Mouse (Mus musculus): ENCODE data around the gene Baiap2.
A peak's percentile ranks its signal among the peaks of the same experiment; 100 is the strongest.

The Baiap2 gene

DNA sequence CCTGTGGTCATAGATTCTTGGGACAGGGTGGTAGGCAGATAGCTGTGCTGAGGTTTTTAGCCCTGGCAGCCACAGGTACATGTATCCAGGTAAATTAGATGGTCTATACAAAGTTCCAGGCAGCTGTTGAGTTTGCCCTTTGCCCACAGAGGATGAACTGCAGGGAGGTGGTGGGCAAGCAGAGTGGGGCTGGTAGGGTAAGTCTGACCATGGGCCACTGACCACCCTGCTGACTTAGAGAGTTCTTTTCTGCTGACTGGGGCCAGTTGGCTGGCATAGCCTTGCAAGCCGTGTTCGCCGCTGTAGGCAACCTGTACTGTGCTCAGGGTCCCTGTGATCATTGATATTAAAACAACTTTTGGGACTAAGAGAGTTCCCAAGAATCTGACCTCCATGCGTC is 36.1 kb downstream of the Baiap2 start:
- no peak for DNase-seq (ENCODE audit: low read depth, low spot score)

DNA sequence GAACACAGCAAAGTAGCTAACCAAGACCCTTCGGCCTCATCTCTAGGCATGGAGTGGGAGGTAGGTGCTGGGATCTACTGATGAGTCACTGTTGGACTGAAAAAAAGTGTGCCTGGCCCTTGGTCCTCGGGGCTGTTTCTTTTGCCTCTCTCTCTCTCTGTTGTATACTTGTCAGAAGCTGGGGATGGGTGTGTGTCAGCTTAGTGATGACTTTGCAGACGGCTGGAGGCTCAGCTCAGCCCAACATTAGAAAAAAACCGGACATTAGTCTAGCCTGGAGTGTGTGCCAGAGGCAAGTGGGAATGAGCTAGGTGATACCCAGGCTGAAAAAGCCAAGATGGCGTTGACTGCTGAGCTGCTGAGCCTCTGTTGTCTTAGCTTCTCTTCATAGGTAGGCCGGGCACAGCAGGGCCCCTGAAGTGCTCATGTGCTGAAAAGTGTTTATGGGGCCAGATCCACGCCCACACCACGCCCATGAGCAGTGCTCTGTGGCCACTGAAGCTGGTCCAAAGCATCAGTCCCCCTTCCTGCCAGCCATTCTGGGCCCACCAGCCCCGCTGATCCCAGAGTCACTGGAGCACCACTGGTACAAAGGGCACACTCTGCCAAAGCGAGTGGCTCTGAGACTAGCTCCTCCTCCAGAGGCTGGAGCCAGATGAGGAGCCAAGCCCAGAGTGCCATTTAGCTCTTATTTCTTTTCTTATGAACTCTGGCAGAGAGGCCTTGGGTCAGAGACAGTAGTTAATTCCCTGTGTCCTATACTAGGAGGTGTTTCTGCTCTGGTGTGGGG is 37.2 kb downstream of the Baiap2 start:
- peak; percentile 38 for DNase-seq (ENCODE audit: low read depth, low spot score)

DNA sequence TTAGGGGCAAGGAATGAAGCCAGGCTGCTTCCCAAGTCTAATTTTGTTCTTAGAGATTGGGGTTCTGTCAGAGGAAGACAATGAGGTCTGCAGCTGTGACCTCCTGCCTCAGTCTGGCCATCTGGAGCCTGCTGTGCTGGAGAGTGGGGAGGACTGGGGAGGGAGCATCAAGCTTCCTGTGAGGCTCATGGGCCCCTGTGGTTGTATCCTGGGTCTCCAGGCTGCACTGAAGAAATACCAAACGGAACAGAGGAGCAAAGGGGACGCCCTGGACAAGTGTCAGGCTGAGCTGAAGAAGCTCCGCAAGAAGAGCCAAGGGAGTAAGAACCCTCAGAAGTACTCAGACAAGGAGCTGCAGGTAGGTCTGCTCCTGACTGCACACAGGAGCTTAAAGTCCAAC is 39.2 kb downstream of the Baiap2 start:
- DNase-seq (ENCODE audit: low read depth, low spot score), result no peak

DNA sequence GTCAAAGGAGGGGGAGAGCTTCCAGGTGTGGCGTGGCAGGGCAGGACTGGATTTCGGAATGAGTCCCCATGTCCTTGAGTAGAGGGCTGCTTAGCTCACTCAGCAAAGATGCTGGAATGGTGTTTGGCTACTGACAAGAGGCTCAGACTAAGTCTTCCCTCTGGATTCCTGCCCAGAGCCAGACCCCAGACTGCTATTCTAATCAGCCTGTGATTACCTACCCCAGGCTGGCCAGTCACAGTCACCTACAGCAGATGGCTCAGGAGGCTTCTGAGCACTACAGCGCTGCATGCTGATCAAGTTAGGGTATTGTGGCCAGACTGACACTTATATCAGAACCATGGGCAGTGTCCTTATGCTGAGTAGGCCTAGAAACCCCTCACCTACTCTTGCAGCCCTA is 39.7 kb downstream of the Baiap2 start:
- no peak for DNase-seq (ENCODE audit: low read depth, low spot score)

DNA sequence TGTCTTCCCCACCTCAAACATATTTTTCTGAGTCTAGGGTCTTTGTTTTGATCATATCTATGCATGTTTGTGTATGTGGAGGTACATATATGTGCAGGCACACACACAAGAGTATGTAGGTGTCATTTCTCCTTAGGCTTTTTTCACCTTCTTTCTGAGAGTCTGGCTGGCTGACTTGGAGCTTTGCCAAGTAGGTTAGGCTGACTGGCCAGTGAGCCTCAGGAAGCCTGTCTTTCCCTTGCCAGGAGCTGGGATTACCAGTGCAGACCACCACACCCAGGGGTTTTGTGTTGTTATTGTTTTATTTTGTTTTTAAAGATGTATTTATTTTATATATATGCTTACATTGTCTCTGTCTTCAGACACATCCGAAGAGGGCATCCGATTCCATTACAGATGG is 40.6 kb downstream of the Baiap2 start:
- DNase-seq (ENCODE audit: low read depth, low spot score), result no peak

DNA sequence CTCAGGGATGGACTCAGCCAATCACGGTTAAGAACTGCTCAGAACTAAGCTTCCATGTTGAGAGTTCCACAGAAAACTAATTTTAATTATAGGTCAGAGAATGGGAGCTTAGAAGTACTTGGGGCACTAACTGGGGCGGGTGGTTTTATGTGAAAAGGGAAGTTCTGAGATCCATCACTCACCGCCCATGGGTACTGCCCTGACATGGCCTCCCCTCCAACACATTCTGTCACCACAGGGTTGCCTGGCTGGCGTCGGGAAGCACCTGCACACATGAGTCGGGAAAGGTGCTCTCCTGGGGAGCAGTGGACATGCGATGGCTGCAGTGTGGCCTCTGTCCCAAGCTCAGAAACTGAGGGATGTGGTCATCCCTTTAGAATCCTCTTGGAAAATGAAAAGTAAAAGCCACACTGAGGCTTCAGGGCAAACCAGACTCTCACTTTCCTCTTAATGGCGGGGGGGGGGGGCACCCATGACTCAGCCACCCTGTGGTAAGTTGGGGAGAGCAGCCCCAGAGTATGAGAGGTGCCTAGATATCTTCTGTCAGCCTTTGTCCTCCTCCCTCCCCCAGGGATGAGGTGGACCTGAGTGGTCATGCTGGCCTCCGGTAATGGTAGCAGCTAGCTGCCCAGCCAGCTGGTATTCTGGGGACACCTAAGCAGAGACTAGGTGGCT is 44.3 kb downstream of the Baiap2 start:
- DNase-seq (ENCODE audit: low read depth, low spot score), result no peak

DNA sequence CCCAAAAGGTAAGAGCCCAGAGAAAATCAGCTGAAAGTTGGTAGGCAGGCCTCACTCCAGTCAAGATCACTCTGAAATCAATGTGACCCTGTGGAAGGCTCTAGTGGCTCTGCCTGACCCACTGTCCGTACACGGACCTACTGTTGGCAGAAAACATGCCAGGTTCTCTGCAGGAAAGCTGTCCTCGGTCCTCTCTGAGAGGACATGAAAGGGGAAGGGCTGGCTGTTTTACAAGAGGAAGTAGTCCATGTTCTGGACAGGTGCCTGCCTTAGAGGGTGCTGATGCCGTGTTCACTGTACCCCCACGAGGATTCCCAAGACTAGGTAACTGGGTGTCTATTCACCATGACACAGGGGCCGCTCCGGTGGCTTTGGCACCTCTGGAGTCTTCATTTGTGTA is 45.3 kb downstream of the Baiap2 start:
- DNase-seq (ENCODE audit: low read depth, low spot score), result no peak

DNA sequence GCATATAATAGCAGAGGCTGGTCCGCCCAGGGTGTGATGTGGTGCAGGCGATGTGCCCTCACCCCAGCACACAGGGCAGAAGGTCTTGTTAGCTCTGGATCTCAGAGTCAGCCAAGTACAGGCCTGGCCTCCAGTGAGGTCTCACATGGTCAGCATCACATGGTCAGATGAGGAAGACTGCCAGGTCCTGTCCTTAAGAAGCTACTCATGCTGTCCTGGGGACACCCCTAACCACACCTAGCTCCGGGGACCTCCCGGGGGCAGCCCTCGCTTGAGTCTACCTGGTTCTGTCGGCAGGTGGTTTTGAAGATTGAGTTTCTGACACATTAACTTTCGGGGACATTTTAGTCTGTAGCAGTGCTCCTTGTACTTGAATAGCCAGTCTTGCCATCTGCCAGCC is 45.8 kb downstream of the Baiap2 start:
- no peak for DNase-seq (ENCODE audit: low read depth, low spot score)

DNA sequence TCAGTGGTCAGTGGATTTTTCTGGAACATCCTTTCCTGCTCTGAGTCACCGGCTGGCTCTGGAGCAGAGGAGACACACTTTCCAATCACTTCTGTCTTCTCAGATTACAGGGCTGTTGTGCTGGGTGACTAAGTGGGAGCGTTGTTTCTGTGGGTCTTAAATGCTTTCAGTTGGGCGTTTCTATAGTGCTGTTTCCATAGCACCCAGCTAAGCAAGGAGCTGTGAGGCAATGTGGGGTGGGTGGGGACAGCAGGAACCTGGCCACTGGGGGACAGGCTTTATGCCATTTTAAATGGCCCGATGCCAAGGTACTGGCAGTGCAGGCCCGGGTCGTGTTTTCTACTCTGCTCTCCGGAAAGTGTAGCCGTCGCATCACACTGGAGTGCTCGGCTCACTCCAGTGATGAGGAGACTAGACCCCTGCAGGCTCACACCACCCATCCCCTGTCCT is 46.6 kb downstream of the Baiap2 start:
- DNase-seq (ENCODE audit: low read depth, low spot score), result peak; percentile 29

DNA sequence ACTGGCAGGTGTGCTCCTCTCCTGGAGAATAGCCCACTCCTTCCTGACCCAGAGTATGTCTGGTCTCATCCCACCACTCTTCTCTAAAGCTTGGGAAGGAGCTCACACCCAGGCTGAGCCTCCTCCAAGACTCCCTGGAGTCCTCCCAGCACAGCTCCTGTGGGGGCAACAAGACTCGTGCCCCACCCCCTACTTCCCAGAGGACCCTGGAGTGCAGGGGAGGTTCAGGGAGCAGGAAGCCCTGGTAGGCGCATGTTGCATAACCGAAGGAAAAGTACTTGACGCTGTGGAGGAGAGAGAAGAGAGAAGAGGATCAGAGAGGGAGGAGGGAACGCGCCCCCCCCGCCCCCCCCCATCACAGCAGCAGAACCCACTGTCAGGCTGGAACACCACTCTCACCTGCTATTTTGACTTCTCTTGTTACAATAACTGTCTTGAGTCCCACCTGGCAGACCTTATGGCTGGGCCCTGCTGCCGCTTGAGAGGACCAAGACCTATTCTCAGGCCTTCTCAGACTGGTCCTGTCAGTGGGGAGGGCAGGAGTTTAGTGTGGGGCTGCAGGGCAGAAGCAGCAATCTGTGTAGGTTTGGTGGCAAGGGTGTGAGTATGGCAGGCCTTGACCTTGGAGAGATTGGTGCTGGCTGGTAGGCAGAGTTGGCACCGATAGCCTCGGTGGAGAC is 48.2 kb downstream of the Baiap2 start:
- DNase-seq (ENCODE audit: low read depth, low spot score), result no peak

DNA sequence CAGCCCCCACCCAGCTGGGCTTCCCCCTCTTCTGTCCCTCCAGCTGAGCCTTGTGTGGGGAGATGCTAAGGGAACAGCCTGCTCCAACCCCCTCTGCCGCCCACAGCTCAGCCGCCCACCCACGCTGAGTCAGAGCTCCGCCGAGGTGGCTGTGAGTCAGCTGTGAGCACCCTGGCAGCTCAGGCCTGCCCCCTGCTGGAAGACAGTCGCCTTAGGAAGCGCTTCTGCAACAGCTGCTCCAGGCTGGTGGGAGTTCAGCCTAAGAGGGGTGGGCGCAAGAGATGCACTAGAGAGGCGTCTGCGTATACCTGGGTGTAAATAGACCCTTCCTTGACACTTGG is 48.7 kb downstream of the Baiap2 start:
- peak; percentile 86 for DNase-seq (ENCODE audit: low read depth, low spot score)

DNA sequence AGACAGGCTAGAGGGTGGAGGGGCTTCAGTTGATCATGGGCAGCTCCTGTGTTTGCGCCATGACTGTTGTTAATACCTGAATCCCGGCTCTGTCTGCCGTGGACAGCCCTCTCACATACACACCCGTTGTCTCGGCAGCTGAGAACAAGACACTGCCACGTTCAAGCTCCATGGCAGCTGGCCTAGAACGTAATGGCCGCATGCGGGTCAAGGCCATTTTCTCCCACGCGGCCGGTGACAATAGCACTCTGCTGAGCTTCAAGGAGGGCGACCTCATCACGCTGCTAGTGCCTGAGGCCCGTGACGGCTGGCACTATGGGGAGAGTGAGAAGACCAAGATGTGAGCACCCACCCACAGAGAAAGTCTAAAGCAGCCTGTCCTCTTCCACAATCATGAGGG is 54.8 kb downstream of the Baiap2 start:
- no peak for DNase-seq (ENCODE audit: low read depth, low spot score)

DNA sequence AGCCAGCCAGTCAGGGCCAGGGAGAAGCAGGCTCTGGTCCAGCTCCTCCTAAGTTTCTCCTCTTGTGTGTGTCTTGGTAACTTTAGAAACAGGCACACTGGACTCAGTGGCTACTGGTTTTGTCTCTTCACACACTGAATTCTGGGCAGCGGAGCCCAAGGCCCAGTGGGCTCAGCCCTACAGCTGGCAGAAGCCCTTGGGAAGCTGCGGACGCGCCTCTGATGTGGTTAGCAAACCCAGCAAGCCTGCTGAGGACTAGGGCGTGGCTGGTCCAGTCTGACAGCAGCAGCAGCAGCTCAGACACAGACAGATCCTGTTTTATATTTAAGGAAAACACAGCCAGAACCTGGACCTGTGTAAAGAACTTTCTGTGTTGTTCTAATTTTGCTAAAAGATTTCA is 59.5 kb downstream of the Baiap2 start:
- no peak for DNase-seq (ENCODE audit: low read depth, low spot score)

DNA sequence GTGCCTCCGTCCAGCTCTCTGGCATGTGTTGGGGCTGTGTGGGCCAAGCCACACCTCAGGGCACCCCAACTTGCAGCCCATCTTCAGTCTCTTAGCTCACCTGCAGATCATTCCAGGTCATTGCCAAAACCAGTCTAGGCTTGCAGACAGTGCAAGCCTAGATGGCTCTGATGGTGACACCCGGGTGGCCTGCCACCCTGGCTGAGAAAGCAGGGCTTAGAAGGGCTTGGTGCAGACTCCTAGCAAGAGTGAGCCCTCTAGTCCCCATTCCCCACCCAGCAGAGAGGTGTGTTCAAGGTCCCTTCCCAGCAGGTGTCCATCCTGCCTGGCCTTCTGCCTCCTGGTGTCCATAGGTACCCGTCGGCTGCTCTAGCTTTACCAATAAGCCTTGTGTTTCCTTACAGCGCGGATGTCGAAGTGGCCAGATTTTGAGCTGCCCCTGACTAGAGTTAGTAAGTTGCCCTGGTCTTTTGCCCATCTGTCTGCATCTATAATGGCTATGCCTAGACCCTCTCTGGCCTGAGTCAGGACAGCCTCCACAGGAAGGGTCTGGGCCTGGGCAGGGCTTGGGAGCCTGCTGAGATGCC is 60.2 kb downstream of the Baiap2 start:
- no peak for DNase-seq (ENCODE audit: low read depth, low spot score)

DNA sequence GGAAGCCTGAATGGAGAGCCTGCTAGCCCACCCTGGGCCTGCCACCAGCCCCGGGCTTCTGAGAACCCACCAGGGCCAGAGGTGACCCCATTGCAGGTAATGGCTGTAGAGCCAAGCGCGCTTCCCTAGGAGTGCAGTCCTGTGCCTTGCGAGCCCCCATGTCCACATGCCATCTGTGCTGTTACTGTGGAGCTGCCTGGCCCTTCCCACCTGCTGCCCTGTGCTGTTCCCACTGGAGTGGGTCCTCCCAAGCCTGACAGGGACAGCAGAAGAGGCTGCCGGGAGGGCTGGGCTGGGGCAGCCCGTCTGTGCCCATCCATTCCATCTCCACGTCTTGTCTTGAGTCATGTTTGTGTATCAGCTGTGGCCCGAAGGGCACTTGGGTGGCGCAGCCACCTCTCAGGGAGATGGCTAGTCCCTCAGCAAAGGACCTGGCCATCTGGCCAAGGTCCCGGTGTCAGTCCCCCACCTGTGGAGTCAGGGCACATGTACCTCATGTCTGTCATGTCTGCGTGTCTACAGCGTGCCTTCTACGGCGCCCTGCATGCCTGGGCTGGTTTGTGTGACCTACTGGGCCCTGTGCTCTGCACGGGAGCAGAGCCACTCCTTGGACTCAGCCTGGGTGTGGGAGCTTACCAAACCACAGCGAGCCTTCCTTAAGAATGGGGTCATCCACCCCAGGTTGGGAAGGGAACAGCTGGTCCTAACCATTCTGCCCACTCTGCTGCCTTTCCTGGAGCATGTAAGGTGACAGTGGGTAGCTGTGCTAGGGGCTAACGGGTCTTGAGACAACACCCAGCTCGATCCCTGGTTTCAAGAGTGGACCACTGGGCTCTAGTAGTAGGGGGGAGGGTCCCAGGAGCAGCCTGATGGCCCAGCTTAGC is 63.1 kb downstream of the Baiap2 start:
- no peak for DNase-seq (ENCODE audit: low read depth, low spot score)

DNA sequence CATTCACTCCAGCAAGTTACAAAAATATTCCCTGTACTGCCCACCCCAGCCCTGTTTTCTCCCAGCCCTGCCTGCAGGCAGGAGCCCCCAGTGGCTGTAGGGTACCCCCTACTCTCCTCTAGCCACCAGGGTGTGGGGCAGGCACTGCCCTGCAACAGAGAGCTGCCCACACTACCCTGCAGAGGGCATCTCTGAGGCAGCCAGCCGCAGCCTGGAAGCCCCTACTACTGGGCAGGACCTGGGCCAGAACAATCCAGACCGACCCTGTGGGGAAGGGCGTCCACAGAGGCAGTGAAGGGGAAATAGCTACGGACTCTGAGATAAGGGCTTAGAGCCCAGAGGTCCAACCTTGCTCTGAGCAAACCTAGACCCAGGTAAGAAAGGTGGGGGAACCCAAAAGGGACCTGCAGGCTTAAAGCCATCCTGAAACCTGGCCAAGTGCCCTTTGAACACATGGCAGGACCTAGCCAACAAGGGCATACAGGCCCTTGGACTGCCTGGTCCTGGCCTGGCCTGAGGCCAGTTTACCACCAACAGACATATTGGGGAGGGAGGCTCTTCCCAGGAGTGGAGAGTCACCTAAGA is 65.0 kb downstream of the Baiap2 start:
- no peak for DNase-seq (ENCODE audit: low read depth, low spot score)

DNA sequence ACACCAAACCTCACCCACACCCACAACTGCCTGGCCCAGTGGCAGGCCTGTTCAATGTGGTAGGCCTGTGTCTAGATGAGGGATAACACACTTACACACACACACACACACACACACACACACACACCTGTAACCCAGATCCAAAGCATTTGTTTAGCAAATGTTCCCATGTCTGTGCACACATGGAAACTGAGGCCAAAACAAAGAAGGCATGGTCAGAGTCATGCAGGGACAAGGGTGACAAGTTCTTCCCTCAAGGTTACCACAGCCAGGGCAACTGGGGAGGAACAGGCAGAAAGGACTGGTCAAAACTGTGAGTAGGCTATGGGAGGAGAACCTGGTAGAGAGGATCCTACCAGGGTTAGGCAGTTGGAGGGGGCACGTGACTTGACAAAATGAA is 65.9 kb downstream of the Baiap2 start:
- DNase-seq (ENCODE audit: low read depth, low spot score), result no peak

DNA sequence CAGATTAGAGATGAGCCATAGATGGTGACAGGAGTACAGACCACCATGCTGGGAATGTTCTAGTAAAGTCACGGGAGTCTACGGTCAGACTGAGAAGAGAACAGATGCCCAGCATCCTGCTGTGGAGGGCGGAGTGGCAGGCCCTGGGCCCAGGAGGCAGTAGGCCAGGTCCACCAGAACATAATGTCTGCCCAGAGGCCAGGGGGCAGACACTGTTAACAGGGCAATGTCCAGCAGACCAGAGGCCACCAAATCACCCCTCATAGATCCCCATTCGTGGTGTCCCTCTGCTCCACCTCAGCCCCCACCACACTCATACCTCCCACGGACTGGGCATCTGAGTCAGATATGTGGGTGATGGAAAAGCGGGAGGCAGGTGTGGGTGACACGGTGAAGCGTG is 66.4 kb downstream of the Baiap2 start:
- DNase-seq (ENCODE audit: low read depth, low spot score), result no peak

DNA sequence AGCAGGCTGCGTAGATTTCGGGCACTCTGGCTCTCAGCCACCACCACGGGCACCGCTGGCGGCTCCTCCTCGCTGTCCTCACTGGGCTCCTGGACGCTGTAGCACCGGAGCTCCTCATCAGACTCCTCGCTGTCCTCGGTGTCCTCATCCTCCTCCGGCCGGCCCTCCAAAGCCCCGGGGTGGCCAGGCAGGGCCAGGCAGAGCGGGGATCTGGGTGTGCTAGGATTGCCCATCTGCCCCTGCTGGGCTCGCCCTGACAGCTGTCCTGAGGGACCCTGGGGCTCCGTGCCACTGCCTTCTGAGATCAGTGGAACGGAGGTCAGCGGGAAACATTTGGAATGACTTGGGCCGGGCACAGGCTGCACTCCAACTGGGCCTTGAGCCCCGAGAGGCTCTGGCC is 67.4 kb downstream of the Baiap2 start:
- no peak for DNase-seq (ENCODE audit: low read depth, low spot score)

DNA sequence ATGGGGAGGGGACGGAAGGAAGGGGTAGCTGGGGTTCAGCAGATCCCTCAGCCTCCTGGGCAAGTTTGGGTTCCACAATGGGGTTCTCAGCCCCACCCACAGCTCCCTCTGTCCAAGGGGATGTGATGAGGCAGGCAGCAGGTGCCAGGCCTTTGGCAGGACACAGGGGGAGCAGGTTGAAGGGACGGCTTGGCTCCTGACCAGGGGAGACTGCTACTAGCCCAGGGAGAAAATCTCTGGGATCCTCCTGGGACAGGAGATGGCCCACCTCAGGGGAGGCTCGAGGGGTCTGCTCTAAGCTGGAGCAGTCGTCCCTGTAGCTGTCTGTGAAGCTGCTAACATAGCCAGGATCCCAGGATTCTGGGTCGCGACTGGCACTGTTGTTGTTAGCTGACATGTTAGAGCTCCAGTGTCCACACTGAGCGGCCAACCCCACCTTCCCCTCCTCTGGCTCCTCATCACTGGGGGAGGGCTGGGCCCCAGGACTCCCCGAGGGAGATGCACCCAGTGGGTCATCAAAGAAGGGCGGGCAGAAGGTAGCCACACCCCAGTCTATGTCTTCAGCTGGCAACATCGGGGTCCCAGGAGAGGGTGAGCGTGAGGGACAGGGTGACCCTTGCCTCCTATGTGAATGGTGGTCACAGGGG is 68.7 kb downstream of the Baiap2 start:
- DNase-seq (ENCODE audit: low read depth, low spot score), result no peak
